Mouse (Mus musculus): ENCODE measurements at regions not wholly inside any gene's neighbourhood (a gene's known extent, or its start where the extent isn't known, plus 50 kb on each side); places are given as distances from the start of the nearest gene placed in this dataset.

GRCm38 (mm10) chr5:64462411-64462810, 306.3 kb downstream of the Tbc1d1 start:
- no peak for DNase-seq (ENCODE audit: low spot score)

GRCm38 (mm10) chr5:64463570-64463969, 307.5 kb downstream of the Tbc1d1 start:
- no peak for DNase-seq (ENCODE audit: low spot score)

GRCm38 (mm10) chr5:64466320-64466719, 310.2 kb downstream of the Tbc1d1 start:
- DNase-seq (ENCODE audit: low spot score): no peak

DNA sequence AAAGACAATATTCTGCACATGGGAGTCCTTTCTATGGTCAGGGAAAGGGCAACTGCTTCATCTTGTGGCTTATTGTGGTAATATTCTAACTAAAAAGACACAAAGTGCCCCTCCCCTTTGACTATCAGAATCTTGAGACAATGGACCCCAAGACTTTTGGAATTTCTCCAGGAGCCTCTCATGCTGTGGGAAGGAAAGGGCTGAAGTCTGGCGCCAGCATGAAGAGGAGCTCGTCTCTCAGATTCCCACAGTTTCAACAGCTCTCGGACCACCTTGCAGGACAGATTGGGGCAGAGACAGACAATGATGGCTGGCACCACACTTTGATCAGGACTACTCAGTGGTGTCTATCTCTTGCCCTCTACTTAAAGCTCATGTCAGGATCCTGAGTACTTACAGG, 311.8 kb downstream of the Tbc1d1 start:
- DNase-seq (ENCODE audit: low spot score): no peak

GRCm38 (mm10) chr5:64468307-64468706, 312.2 kb downstream of the Tbc1d1 start:
- no peak for DNase-seq (ENCODE audit: low spot score)

DNA sequence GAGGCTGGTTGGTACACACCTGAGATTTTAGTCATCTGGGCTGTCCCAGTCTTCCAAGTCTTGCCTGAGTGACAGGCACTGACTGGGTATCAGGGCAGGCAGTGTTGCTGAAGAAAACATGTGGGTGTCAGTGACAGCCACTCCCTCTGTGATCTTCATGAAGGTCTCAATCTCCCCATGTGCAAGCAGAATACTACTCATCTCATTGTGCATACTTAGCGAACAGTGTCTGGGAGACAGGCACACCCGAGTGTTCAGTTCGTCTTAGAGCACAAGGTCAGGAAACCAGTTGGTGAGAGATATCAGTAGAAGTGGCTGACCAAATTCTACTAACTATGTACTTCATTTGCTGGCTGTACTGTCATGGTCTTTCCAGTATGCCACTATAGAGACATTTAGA, 315.9 kb downstream of the Tbc1d1 start:
- no peak for DNase-seq (ENCODE audit: low spot score)

- DNase-seq (ENCODE audit: low spot score): no peak
These were observed 316.3 kb downstream of the Tbc1d1 start for GRCm38 (mm10) chr5:64472415-64472814.

DNA sequence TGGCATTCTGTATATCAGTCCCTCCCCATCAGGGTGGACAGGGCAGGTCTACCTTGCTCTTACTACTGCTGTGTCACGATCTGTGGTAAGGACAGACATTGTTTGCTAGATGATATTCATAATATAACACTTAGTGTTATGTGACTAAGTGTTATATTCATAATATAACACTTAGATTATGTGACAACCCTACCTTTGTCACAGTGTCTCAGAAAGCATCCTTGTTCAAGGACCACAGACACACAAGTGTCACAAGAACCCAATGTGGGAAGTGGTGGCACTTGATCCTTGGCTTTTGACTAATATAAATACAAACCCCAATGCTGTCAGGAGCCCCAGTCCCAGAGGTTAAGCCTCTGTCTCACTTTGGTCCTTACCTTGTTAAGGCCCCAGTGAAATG, 318.8 kb downstream of the Tbc1d1 start:
- DNase-seq (ENCODE audit: low spot score): no peak

- DNase-seq (ENCODE audit: low spot score): no peak
These were observed 319.8 kb downstream of the Tbc1d1 start for GRCm38 (mm10) chr5:64475736-64476519.

- DNase-seq (ENCODE audit: low spot score): no peak
These were observed 320.7 kb downstream of the Tbc1d1 start for GRCm38 (mm10) chr5:64476641-64477369.

GRCm38 (mm10) chr5:64478143-64478542, 322.0 kb downstream of the Tbc1d1 start:
- DNase-seq (ENCODE audit: low spot score): no peak

DNA sequence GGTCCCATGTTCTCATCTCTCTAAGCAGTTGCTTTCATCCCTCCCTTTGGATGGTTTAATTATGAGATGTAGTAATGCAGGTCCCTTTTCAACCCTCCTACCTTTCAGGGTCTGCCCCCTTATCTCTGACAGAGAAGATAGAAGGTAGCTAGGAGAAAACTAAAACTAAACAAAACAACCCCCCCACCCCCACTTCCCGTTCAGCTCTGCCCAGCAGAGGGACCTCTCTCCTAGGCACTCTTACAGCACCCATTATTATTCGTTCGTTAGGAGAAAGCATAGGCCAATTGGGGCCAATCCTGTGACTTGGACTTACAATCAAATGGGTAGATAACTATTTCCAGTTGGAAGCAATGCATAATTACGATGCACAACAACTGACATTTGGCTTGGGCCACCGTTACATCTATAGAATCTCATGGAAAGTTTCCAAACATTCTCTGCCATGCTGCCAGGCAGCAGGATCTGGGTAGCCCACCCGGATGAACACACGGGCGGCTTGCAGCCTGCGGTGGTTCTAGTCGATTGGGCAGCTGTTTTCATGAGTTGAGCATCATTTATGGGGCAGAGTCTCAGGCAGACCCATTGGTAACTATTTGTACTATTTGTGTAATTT, 322.6 kb downstream of the Tbc1d1 start:
- no peak for DNase-seq (ENCODE audit: low spot score)

GRCm38 (mm10) chr5:64479315-64479714, 323.2 kb downstream of the Tbc1d1 start:
- DNase-seq (ENCODE audit: low spot score): no peak

GRCm38 (mm10) chr5:64485043-64485442, 318.1 kb upstream of the Klf3 start:
- DNase-seq (ENCODE audit: low spot score): no peak

DNA sequence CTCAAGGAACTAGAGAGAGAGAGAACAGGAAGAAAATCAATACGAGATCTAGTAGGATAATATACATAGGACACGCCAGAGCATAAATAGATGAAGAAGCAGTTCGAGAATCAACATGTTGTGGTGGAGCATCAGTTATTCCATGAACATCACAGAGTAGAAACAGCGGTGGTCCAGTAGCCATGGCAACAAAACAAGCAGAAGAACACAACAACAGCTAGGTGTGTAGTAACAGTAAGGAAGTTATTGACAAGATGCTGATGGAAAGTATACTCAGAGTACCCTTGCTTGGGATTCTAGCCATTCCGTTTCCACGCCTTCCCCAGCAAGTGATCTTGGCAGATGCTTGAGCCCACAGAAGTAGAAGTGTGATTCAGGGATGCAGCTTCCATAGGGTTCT, 317.3 kb upstream of the Klf3 start:
- DNase-seq (ENCODE audit: low spot score): no peak

GRCm38 (mm10) chr5:64486761-64487160, 316.4 kb upstream of the Klf3 start:
- DNase-seq (ENCODE audit: low spot score): no peak

DNA sequence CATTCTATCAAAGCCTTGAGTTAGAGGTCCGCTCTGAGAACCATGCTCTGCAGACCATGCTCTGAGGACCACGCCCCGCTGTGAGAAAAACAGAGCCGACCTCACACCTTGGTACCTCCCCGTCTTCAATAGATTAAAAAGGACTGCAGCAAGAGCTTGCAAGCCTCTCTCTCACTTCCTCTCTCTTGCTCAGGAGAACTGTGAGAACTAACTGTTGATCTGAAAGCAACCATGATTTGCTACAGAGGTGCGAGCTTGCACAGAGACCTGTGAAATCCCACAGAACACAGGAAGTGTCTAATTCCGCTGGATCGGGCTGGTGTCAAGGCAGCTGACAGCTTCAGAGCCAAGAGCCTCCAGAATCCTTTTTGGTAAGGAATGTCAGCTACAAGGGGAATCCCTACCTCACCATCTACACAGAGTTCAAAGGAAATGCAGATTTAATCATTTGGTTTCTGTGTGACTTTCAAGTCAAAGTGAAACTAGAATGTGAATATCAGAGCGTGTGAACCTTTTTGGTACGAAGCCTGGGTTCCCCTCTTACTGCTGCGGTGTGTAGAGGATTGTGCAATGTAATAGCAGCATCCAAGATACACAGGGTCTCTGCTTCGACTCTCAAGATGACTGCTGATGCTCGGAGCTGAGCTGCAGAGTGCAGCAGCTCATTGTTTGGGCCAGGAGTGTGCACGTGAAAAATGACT, 315.3 kb upstream of the Klf3 start:
- no peak for DNase-seq (ENCODE audit: low spot score)

DNA sequence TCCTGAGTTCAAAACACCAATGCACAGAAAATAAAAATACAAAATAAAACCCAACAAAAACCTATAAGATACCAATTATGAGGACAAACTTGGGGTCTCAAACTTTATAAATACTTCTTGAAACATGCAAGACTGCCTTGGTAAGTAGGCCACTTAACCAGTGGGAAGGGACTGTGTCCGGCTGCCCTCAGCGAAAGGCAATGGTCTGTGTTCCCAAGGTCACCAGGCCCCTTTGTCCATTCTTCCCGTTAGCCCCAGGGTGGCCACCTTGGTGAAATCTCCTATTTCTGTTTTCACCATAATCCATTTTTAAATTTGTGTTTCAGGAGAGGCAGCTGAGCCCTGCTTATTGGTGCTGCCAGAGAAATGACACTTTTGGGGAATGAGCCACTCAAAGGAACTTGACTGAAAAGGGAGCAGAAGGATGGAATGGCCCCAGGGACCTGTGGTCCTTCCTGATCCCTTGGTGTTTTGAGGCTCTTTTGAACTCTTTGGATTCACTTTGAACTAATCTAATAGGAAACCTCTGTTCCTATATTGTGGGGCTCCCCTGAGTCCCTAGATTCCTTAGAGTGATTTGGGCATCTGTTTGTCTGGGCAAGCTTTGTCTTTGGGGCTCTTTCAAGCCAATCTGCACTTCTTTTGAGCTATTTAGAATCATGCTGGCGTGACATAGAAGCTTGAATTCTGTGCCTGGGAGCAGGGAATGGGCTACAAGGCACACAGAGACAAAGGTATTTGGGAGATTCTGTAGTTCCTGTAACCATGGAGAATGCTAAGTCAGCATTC, 313.3 kb upstream of the Klf3 start:
- DNase-seq (ENCODE audit: low spot score): no peak

- no peak for DNase-seq (ENCODE audit: low spot score)
These were observed 312.7 kb upstream of the Klf3 start for GRCm38 (mm10) chr5:64490445-64490950.

- no peak for DNase-seq (ENCODE audit: low spot score)
These were observed 308.8 kb upstream of the Klf3 start for GRCm38 (mm10) chr5:64494429-64494828.

GRCm38 (mm10) chr5:64496853-64497252, 306.3 kb upstream of the Klf3 start:
- DNase-seq (ENCODE audit: low spot score): no peak

Measured in MN1 (cell line).